Mouse (Mus musculus) layer of hippocampus, adult 11-12 months (tissue): ENCODE results near the gene Akt1s1.

ENCODE experiments used
- DNase-seq: peaks from one replicate; pipeline ENCODE4 v3.0.0; 2022; ENCODE audit warnings: low spot score

The Akt1s1 gene

DNA sequence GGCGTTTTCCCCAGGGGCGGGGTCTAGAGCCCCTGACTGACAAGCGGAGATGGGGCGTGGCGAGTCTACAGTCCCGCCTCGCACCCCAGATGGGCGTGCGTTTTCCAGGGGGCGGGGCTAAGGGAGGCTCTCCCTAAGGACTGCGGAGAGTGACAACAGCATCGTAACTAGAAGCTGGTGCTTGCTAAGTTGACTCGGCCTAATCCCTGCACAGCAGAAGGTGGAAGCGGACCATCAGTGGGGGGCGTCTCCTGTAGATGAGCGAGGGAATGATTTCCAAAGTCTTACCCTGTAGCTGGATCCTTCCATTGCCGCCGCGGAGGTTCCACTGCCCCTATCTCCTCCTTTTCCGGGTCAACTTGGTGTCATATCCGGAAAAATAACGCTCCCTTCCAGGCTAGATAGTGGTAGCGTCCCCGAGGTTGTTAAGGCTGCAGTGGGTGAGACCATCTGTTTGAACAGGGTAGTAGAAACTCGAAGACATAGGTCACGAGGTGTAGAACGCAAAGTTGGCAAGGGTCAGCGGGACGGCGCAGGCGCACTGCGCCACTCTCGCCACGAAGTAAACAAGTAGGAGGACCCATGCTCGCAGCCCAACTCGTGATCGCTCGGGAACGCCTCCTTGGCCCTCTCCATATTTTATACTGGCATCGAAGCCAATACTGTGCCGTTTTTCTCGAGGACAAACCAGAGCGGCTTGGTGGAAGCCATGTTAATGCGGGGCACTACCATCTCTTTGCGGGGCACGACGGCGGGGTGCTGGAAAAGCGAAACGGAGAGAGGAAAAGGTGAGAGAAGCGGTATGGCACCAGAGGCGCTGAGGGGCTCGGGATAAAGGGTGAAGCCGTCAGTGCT, at the start of gene Akt1s1, which contains the start of gene Tbc1d17:
Akt1s1 (plus strand) TSS at position 431 of the 855 bp plus-strand sequence.
Tbc1d17 (minus strand) TSS at position 519 of the 855 bp plus-strand sequence.
- peak; percentile 100 for DNase-seq

- no peak for DNase-seq
Measured at GRCm38 (mm10) chr7:44808927-44809326, 39.9 kb upstream of the Akt1s1 start.

DNA sequence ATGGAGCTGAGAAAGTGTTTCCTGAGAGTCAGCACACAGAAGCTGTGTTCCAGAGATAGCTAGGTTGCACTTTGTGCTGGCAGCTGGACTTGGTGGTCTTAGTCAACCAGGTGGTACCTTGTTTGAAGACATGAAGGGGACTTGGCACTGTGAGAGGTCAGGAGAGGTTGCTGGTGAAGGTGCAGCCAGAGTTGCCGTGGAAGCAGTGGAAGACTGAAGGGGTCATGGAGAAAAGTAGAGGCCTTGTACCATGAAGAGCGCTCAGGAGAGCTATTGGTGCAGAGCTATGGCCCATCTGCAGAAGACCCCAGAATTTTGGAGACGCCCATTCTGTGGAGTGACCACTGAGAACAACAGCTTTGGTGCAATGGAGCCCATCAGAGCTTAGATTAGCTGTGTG, 39.3 kb upstream of the Akt1s1 start:
- DNase-seq, result no peak

- no peak for DNase-seq
Measured at GRCm38 (mm10) chr7:44810365-44810764, 38.4 kb upstream of the Akt1s1 start.

GRCm38 (mm10) chr7:44810819-44811557, 37.8 kb upstream of the Akt1s1 start:
- no peak for DNase-seq

- DNase-seq, result no peak
Measured at GRCm38 (mm10) chr7:44812651-44813325, 36.0 kb upstream of the Akt1s1 start.

GRCm38 (mm10) chr7:44813985-44814384, 34.8 kb upstream of the Akt1s1 start:
- peak; percentile 2 for DNase-seq

- peak; percentile 2 for DNase-seq
Measured at GRCm38 (mm10) chr7:44814423-44814822, 34.4 kb upstream of the Akt1s1 start.

DNA sequence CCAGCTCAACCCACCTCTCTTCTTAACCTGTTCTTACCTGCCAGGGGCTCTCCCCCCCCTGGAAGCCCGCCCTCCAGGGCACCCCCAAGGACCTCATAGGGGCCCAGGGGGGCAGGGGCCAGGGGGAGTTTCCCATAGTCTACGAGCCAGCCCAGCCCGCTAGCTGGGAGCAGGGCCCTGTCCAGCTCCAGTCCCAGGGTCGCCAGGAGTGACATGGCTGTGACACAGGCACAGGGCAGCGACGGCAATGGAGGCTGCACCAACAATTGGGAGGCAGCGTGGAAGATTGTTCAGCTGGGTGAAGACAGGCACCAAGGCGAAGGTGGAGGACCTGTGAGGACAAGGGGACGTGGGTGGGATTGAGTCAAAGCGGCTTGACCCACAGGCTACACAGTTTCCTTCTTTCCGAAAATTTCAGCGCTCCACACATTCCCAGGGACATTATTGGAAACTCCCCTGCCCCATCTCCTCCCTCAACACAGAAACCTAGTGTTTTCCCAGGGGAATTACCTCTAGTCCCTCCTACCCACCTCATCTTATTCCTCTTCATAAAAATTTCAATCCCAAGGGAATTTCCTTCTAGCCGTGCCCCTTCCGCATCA, 33.7 kb upstream of the Akt1s1 start:
- DNase-seq, result peak; percentile 20

GRCm38 (mm10) chr7:44815721-44816469, 32.9 kb upstream of the Akt1s1 start, which contains the start of the genes Nup62 and Il4i1:
Nup62 (plus strand) TSS chr7:44816088.
Il4i1 (plus strand) TSS chr7:44816387.
- peak; percentile 99 for DNase-seq

GRCm38 (mm10) chr7:44816470-44817021, 32.2 kb upstream of the Akt1s1 start, which contains the start of gene Atf5:
Atf5 (minus strand) TSS chr7:44816658.
- DNase-seq, result no peak

DNA sequence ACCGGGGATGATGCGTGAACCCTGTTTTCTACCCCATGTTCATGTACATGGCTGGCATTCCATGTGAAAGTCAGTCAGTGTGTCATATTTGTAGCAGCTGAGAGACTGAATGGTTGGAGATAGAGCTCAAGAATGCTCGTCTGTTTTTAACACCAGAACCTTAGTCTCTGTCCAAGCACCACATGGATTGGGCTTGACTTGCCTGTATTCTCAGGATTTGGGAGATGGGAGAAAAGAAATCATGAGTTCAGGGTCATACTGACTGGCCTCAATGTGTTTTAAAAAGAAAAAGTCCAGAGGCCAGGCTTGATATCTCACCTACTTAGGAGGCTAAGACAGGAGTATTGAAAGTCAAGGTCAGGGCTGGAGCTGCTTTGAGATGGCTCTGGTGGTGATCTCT, 31.4 kb upstream of the Akt1s1 start:
- DNase-seq, result no peak

DNA sequence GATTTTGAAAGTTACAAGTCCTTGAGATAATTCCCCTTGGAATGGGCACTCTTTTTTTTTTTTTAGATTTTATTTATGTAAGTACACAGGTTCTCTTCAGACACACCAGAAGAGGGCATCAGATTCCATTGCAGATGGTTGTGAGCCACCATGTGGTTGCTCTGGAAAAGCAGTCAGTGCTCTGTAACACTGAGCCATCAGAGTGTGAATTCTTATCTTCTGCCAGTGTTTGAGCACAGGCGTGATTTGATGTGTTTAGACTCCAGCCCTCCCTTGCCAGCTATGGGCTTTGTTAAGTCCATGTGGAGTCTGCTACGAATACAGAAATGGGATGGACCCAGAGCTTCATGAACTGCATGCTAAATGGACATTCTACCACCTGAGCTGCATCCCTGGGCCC, 30.6 kb upstream of the Akt1s1 start:
- DNase-seq, result peak; percentile 6

DNA sequence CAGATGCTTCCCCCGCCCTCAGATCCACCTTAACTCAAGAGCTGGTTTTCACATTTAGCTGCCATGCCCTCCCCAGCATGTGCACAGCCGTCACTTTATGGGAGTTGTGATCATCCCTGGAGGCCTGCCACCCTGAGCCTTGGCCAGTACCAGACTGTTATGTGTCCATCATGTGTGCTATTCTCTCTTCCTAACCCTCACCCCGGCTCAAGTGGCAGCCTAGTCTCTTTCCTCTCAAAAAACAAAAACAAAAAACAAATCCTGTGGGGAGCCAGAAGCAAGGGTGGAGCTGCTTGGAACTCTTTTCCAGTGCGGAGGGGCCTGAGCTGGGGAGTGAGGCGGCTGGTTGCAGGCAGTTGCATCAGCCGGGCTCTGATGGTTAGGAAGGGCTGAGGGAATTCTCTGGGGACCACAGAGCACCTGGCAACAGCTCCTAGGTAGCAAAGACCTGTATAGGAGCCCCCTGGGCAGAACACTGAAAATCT, 30.0 kb upstream of the Akt1s1 start:
- peak; percentile 28 for DNase-seq

DNA sequence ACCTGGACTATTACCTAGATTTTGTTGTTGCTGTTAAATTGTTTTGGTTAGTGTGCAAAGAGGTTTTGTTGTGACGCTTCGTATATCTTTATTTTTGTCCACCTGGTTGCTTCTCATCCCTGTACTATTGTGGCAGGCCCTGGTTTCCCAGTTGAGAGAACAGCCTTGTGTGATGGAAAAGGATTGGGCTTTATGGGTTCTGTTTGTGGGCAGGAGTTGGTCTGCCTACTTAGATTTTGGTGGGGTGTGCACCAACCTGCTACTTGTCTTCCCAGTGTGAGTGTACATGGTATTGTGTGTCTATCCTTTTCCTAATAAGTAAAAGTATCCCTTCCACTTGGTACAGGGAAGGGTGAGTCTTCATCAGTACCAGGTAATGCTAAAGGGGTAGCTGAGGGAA, 29.4 kb upstream of the Akt1s1 start:
- DNase-seq, result peak; percentile 1

GRCm38 (mm10) chr7:44819863-44820262, 28.9 kb upstream of the Akt1s1 start:
- DNase-seq, result peak; percentile 1

DNA sequence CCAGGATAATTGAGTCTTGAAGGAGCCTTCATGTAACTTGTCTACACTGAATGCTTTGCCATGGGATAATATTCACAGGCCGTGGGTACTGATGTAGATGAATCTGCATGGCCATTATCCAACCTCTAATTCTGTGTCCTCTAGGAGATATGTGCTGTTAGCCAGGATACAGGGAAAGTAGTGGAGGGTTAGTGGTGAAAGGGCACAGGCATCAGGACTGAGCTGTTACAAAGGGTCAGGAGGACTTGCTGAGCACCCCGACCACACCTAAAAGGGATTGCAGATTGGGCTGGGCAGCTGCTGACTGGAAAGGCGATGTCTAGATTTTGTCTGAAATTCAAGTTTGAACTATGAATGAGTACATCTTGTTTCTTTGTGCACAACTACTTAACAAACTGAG, 28.3 kb upstream of the Akt1s1 start:
- DNase-seq, result no peak

GRCm38 (mm10) chr7:44821666-44822448, 26.9 kb upstream of the Akt1s1 start:
- peak; percentile 2 for DNase-seq

DNA sequence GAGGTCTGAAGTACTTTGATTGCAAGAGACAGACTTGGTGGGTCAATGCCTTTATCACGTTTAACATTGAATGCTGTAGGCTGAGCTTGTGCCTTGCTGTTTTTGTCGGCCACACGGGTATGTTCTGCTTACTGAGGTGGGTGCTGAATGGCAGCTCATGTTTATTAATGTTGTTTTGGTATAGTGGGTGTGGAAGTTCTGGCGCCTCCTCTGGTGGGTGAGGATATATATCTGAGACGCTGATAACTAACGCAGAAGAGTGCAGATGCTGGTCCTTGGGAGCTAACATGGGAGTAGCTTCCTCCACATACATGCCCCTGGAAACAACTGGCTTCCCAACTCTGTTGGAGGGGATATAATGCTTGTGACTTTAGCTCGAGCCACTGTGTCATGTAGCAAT, 25.4 kb upstream of the Akt1s1 start:
- DNase-seq, result no peak

GRCm38 (mm10) chr7:44824872-44825271, 23.9 kb upstream of the Akt1s1 start:
- peak; percentile 86 for DNase-seq
